Mouse (Mus musculus): Measurements from ENCODE around the gene Usp13.

- TF ChIP-seq GATA1 (IDR thresholded peaks at IDR 0.05; ENCODE audit: borderline replicate concordance, low read length) (no peak), FLI1 (IDR thresholded peaks at IDR 0.05; ENCODE audit: low read length) (no peak)
Observed at GRCm38 (mm10) chr3:32817357-32818326, at the start of gene Usp13.

All from megakaryocyte, embryonic 14.5 days (primary cell).